Mouse (Mus musculus): Measurements from ENCODE around the gene Gprasp1. TPM values are rescaled to one million over a fixed set of nuclear protein-coding genes. Genes with fewer than 3 reads are reported as not detected.
A peak's percentile ranks its signal among the peaks of the same experiment; 100 is the strongest.
"Not testable (repeated sequence)": the region's sequence is repeated elsewhere in the genome, so short reads cannot be mapped to it uniquely, and the experiment has no call there.

Gprasp1 gene
- polyA plus RNA-seq, 1 experiment from 2014 or later = 38.6 TPM

DNA sequence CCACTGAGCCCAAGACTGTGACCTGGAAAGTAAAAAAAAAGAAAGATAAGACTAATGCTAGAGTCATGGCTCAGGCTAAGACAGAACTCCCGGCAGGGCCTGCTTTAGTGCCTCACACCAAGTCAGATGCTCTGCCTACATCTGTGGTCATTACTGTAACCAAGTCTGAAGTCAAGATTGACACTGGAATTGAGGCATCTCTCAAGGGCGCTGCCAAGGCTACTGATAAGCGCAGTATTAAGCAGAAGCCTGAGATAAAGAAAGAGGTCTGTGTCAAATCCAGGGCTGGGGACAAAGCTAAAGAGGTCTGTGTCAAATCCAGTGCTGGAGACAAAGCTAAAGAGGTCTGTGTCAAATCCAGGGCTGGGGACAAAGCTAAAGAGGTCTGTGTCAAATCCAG lies 2.8 kb downstream of the Gprasp1 start:
- H3K27ac ChIP-seq (ENCODE audit: low read depth); H3K27me3 ChIP-seq (replicated peaks; ENCODE audit: control insufficient read depth, insufficient read depth, low read length); H3K9me3 ChIP-seq (ENCODE audit: control insufficient read depth, low read length); H3K9ac ChIP-seq (ENCODE audit: low read length); DNase-seq (ENCODE audit: low spot score); ATAC-seq (replicated peaks; ENCODE audit: low FRiP score, low TSS enrichment, low read depth); H3K36me3 ChIP-seq (ENCODE audit: control insufficient read depth, insufficient read depth, low read length); H3K4me3 ChIP-seq (ENCODE audit: low read depth, low read length); H3K4me1 ChIP-seq (replicated peaks; ENCODE audit: control insufficient read depth, insufficient read depth, low read length); H3K4me2 ChIP-seq (ENCODE audit: low read length): not testable (repeated sequence)
- WGBS = 88% methylated on average over 3 of the region's 3 CpGs

DNA sequence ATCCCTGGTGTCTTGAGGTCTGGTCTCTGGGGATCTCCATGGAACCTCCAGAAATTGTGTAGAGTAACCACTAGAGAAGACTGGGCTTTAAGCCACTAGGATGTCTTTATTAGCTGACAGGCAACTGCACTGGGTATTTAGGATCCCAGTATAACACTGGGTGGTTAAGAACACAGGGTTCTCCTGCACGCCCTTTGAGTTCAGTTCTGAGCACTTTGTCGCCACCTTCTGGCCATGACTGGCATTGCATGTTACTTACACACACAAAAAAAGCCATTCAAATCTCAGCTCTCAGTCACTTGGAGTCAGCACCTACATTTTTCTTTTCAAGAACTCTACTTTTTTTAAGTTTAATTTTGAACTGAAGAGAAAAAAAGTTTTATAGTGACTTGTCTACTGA lies 10.3 kb downstream of the Gprasp1 start:
- H3K36me3 ChIP-seq (ENCODE audit: control insufficient read depth, insufficient read depth, low read length) = peaks cover 20% of the 10 kb centered on the region; the same call in 1 of the 2 replicates
- H3K9ac ChIP-seq (ENCODE audit: low read length) = no peak overlapping the region
- H3K27me3 ChIP-seq (replicated peaks; ENCODE audit: control insufficient read depth, insufficient read depth, low read length) = no peaks in the 10 kb centered on the region
- H3K4me1 ChIP-seq (replicated peaks; ENCODE audit: control insufficient read depth, insufficient read depth, low read length) = no peaks in the 10 kb centered on the region
- DNase-seq (ENCODE audit: low spot score) (peak; percentile 83), ATAC-seq (replicated peaks; ENCODE audit: low FRiP score, low TSS enrichment, low read depth) (no peak)
- 6% methylated on average over 2 of the region's 2 CpGs for WGBS
- no peak overlapping the region for H3K4me3 ChIP-seq (ENCODE audit: low read depth, low read length)
- H3K9me3 ChIP-seq (ENCODE audit: control insufficient read depth, low read length) = no peaks in the 10 kb centered on the region
- H3K4me2 ChIP-seq (ENCODE audit: low read length) = no peak overlapping the region
- no peak overlapping the region for H3K27ac ChIP-seq (ENCODE audit: low read depth)

DNA sequence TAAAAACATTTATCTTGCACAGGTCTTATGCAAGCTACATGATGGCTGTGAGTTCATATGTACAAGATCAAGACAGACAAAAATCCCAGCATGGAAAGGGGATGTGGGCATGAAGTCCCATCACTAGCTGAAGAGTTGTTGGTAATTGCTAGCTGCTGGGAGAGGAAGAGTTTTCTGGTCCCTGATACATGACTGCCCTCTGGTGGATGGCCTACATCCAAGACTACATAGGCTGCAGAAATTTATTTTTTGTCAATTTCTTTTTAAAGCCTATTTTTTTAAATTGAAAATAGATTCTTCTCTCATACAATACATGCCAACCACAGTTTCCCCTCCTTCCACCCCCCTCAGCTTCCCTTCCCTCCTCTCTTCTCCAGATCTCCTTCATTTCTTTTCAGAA lies 19.2 kb downstream of the Gprasp1 start:
- ATAC-seq (replicated peaks; ENCODE audit: low FRiP score, low TSS enrichment, low read depth) (no peak), DNase-seq (ENCODE audit: low spot score) (no peak)
- Histone ChIP-seq H3K27ac (ENCODE audit: low read depth) (no peak overlapping the region), H3K4me1 (replicated peaks; ENCODE audit: control insufficient read depth, insufficient read depth, low read length) (no peaks in the 10 kb centered on the region), H3K36me3 (ENCODE audit: control insufficient read depth, insufficient read depth, low read length) (peaks cover 9% of the 10 kb centered on the region), H3K4me2 (ENCODE audit: low read length) (no peak overlapping the region), H3K4me3 (ENCODE audit: low read depth, low read length) (no peak overlapping the region), H3K9ac (ENCODE audit: low read length) (no peak overlapping the region), H3K27me3 (replicated peaks; ENCODE audit: control insufficient read depth, insufficient read depth, low read length) (no peaks in the 10 kb centered on the region), H3K9me3 (ENCODE audit: control insufficient read depth, low read length) (no peaks in the 10 kb centered on the region)

DNA sequence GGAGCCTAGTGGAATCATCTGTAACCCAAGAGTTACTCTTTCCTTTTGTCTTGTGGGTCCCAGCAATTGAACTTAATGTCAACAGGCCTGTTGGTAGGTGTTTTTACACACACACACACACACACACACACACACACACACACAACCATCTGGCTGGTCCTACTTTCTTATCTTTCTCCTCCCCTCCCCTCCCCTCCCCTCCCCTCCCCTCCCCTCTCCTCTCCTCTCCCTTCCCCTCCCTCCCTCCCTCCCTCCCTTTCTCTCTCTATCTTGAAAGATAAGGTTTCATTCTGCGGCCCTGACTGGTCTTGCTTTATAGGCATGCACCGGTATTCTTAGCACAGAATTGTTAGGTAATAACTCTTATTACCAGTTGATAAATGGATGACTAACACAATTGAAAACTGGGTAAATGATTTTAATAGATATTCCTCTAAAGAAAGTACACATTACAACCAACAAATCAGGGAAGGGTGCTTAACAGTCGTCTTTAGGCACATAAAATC lies 25.6 kb downstream of the Gprasp1 start:
- no peak overlapping the region for H3K9ac ChIP-seq (ENCODE audit: low read length)
- DNase-seq (ENCODE audit: low spot score) (no peak), ATAC-seq (replicated peaks; ENCODE audit: low FRiP score, low TSS enrichment, low read depth) (no peak)
- no peaks in the 10 kb centered on the region for H3K9me3 ChIP-seq (ENCODE audit: control insufficient read depth, low read length)
- H3K4me1 ChIP-seq (replicated peaks; ENCODE audit: control insufficient read depth, insufficient read depth, low read length) = no peaks in the 10 kb centered on the region
- no peaks in the 10 kb centered on the region for H3K27me3 ChIP-seq (replicated peaks; ENCODE audit: control insufficient read depth, insufficient read depth, low read length)
- no peaks in the 10 kb centered on the region for H3K36me3 ChIP-seq (ENCODE audit: control insufficient read depth, insufficient read depth, low read length)
- 43% methylated on average over 2 of the region's 3 CpGs for WGBS
- no peak overlapping the region for H3K27ac ChIP-seq (ENCODE audit: low read depth)
- no peak overlapping the region for H3K4me2 ChIP-seq (ENCODE audit: low read length)
- no peak overlapping the region for H3K4me3 ChIP-seq (ENCODE audit: low read depth, low read length)

DNA sequence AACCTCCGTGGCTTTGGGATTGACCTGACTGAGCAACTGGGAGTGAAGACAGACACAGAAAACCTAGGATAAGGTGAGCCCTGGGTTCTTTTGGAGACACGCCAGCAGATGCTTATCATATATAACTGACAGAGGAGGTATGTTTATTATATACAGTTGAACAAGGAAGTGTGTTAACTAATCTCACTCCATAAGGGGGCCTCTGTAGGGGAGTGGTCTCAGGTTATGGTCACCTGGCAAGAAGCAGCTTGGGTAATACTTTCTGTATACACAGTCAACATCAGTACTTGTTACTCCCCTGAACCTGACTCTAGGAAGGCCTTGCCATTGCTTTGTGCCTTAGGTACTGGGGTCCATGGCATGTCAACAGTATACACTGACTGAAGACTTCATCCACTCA lies 26.0 kb downstream of the Gprasp1 start:
- Histone ChIP-seq H3K4me3 (ENCODE audit: low read depth, low read length) (no peak overlapping the region), H3K36me3 (ENCODE audit: control insufficient read depth, insufficient read depth, low read length) (no peaks in the 10 kb centered on the region), H3K4me1 (replicated peaks; ENCODE audit: control insufficient read depth, insufficient read depth, low read length) (no peaks in the 10 kb centered on the region), H3K27me3 (replicated peaks; ENCODE audit: control insufficient read depth, insufficient read depth, low read length) (no peaks in the 10 kb centered on the region), H3K9ac (ENCODE audit: low read length) (no peak overlapping the region), H3K9me3 (ENCODE audit: control insufficient read depth, low read length) (no peaks in the 10 kb centered on the region), H3K27ac (ENCODE audit: low read depth) (no peak overlapping the region), H3K4me2 (ENCODE audit: low read length) (no peak overlapping the region)
- no peak for DNase-seq (ENCODE audit: low spot score)
- 0 out of 2 replicates have a peak, but pooled peaks have one; percentile 15 for ATAC-seq (replicated peaks; ENCODE audit: low FRiP score, low TSS enrichment, low read depth)
- WGBS = 47% methylated on average over 2 of the region's 2 CpGs

DNA sequence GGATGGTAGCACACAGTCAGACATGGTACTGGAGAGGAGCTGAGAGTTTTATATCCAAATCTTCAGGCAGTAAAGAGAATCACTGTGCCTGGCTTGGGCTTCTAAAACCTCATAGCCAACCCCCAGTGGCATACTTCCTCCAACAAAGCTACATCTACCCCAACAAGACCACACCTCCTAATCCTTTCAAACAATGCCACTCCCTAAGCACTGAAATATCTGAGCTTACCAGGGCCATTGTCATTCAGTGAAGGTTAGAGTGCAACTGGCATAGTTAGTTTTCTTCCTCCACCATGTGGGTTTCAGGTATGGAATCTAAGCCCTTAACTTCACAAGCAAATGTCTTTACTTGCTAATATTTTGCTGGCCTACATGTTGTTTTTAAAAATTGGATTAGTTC lies 49.0 kb downstream of the Gprasp1 start:
- H3K9ac ChIP-seq (ENCODE audit: low read length) = no peak overlapping the region
- H3K27me3 ChIP-seq (replicated peaks; ENCODE audit: control insufficient read depth, insufficient read depth, low read length) = no peaks in the 10 kb centered on the region
- H3K27ac ChIP-seq (ENCODE audit: low read depth) = no peak overlapping the region
- ATAC-seq (replicated peaks; ENCODE audit: low FRiP score, low TSS enrichment, low read depth) (no peak), DNase-seq (ENCODE audit: low spot score) (no peak)
- no peak overlapping the region for H3K4me3 ChIP-seq (ENCODE audit: low read depth, low read length)
- H3K4me2 ChIP-seq (ENCODE audit: low read length) = no peak overlapping the region
- no peaks in the 10 kb centered on the region for H3K36me3 ChIP-seq (ENCODE audit: control insufficient read depth, insufficient read depth, low read length)
- no peaks in the 10 kb centered on the region for H3K9me3 ChIP-seq (ENCODE audit: control insufficient read depth, low read length)
- H3K4me1 ChIP-seq (replicated peaks; ENCODE audit: control insufficient read depth, insufficient read depth, low read length) = no peaks in the 10 kb centered on the region

DNA sequence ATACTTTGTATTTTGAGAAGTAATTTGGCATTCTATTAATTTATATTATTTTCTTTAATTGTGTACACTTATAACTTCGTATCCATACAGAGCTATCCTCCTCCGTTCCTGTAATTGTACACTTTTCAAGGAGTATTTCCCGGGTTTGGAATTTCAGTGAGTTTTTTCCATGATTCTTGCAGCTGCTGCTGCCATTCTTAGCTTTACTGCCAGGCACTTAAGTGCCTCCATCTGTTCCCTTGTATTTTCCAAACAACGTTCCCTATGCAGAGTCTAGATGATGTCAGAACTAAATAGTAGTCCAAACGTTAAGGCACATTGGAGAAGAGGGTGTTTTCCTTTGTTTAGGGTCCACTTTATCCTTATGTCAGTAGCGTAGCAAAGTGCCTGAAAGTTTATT lies 49.8 kb downstream of the Gprasp1 start:
- no peak for DNase-seq (ENCODE audit: low spot score)
- H3K27me3 ChIP-seq (replicated peaks; ENCODE audit: control insufficient read depth, insufficient read depth, low read length) = no peaks in the 10 kb centered on the region
- ATAC-seq (replicated peaks; ENCODE audit: low FRiP score, low TSS enrichment, low read depth) = no peak
- no peaks in the 10 kb centered on the region for H3K36me3 ChIP-seq (ENCODE audit: control insufficient read depth, insufficient read depth, low read length)
- 63% methylated on average over 6 of the region's 6 CpGs for WGBS
- H3K4me2 ChIP-seq (ENCODE audit: low read length) = no peak overlapping the region
- no peak overlapping the region for H3K9ac ChIP-seq (ENCODE audit: low read length)
- H3K9me3 ChIP-seq (ENCODE audit: control insufficient read depth, low read length) = no peaks in the 10 kb centered on the region
- H3K4me1 ChIP-seq (replicated peaks; ENCODE audit: control insufficient read depth, insufficient read depth, low read length) = no peaks in the 10 kb centered on the region
- H3K27ac ChIP-seq (ENCODE audit: low read depth) = peak overlapping the region; percentile 38; the same call in 1 of the 2 replicates
- no peak overlapping the region for H3K4me3 ChIP-seq (ENCODE audit: low read depth, low read length)

DNA sequence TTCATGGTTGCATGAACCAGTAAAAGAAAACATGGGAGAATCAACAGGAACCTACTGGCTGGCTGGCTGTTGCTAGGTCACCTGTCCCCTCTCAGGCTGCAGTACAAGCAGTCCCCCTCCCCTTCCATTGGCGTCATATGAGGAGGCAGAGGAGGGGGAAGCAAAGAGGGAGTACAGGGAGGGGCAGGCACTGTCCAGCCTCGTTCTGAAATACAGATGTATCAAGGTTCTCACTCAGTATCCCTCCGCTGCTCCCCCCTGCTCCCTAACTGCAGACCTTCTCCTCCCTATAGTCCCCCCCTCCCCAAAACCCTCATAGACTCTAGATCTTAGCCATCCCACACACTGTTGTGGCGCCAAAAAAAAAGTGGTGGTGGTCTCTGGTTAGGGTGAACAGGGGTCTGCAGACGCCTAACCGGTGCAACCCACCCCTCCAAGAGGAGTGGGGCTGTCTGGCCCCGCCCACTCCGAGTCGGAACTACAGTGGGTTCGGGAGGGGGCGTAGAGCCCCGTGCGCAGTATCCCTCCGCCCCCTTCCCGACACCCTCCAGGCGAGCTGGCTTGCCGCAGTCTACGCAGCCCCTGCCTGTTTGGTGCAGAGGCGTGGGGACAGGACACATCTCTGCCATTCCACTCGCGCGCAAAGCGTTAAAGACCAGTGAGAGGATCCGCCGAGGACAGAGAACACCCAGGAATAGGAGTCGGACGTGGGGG lies 53.2 kb downstream of the Gprasp1 start:
- peak overlapping the region; percentile 48 for H3K4me3 ChIP-seq (ENCODE audit: low read depth, low read length)
- not testable (repeated sequence) for H3K27ac ChIP-seq (ENCODE audit: low read depth); H3K9me3 ChIP-seq (ENCODE audit: control insufficient read depth, low read length); H3K27me3 ChIP-seq (replicated peaks; ENCODE audit: control insufficient read depth, insufficient read depth, low read length); H3K36me3 ChIP-seq (ENCODE audit: control insufficient read depth, insufficient read depth, low read length); H3K4me1 ChIP-seq (replicated peaks; ENCODE audit: control insufficient read depth, insufficient read depth, low read length)
- ATAC-seq (replicated peaks; ENCODE audit: low FRiP score, low TSS enrichment, low read depth) = peak; percentile 91
- DNase-seq (ENCODE audit: low spot score) = peak; percentile 68
- peak overlapping the region; percentile 53 for H3K4me2 ChIP-seq (ENCODE audit: low read length)
- H3K9ac ChIP-seq (ENCODE audit: low read length) = peak overlapping the region; percentile 43; the same call in 1 of the 2 replicates
- 22% methylated on average over 25 of the region's 27 CpGs for WGBS

Data from intestine, embryonic 14.5 days (tissue).